Mouse (Mus musculus): ENCODE results near the gene Atg16l1. TPM values are rescaled to one million over a fixed set of nuclear protein-coding genes. Genes with fewer than 3 reads are reported as not detected.
A peak's percentile ranks its signal among the peaks of the same experiment; 100 is the strongest.
"Not testable (repeated sequence)": the region's sequence is repeated elsewhere in the genome, so short reads cannot be mapped to it uniquely, and the experiment has no call there.

Gene Atg16l1
- total RNA-seq, 2 experiments from 2014 or later = 14.2 to 14.9 TPM

DNA sequence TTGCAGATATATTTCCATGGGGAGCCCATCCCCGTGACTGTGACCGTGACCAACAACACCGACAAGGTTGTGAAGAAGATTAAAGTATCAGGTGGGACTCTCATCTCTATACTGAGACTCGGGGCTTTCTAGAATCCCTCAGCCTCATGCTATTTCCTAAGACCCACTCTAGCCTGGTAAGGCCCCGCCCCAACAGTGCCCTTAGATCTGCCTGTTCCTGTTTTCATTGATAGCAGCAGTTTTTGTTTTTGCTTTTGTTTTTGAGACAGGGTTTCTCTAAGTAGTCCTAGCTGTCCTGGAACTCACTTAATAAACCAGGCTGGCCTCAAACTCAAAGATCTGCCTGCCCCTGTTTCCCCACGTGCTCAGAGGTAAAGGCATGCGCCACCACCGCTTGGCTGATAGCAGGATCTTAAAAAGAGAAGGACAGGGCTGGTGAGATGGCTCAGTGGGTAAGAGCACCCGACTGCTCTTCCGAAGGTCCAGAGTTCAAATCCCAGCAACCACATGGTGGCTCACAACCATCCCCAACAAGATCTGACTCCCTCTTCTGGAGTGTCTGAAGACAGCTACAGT is 68.8 kb downstream of the Atg16l1 start:
- no peak for DNase-seq
- intact Hi-C loops (cut with DNase I; ENCODE audit: low total_unique reads) = no loop called here

DNA sequence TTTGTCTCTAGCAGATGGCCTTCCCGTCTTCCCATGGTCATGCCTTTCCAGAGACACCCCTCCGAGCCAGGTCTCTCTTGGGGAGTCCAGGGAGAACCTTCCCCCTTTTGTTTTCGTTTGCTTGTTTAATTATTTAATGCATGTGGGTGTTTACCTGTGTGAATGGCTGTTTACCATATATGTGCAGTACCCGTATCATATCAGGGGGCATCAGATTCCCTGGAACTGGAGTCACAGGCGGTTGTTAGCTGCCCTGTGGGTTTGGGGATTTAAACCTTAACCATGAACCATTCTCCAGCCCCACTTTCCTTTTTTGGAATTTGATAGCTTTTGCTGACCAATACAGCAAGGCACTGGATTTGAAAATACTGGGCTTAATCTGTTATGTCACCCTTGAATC is 69.6 kb downstream of the Atg16l1 start:
- intact Hi-C loops (cut with DNase I; ENCODE audit: low total_unique reads) = no loop called here
- DNase-seq = no peak

DNA sequence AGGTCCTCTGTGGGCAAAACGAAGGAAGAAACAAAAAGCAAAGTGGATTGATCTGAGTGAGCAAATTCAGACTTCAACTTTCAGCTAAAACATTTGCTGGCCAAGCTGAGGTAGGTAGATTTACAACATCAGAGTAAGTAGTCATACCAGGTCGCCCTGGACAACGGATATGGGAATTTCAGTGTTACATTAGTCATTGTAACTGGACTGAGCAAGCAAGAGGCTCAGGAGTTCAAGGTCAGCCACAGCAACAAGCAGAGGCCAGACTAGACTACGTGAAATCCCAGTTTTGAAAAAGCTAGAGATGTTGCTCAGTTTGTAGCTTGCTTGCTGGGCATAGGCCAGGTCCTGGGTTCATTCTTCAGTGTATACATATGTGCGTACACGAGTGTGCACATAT is 70.3 kb downstream of the Atg16l1 start:
- intact Hi-C loops (cut with DNase I; ENCODE audit: low total_unique reads) = no loop called here
- DNase-seq = no peak

GRCm38 (mm10) chr1:87826474-87826873 is 70.8 kb downstream of the Atg16l1 start:
- DNase-seq = no peak

DNA sequence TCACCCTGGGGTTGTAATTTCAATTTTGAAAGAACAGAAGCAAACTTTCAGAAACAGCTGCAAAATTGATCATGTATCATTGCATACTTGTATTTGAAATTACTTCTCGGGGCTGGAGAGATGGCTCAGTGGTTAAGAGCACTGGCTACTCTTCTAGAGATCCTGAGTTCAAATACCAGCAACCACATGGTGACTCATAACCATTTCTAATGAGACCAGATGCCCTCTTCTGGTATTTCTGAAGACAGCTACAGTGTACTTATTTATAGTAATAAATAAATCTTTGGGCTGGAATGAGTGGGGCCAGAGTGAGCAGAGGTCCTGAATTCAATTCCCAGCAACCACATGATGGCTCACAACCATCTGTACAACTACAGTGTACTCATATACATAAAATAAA is 71.8 kb downstream of the Atg16l1 start:
- DNase-seq; intact Hi-C loops (cut with DNase I; ENCODE audit: low total_unique reads): not testable (repeated sequence)

More at GRCm38 (mm10) chr1:87826474-87826873, 70.8 kb downstream of the Atg16l1 start:
- intact Hi-C loops (cut with DNase I; ENCODE audit: low total_unique reads) = no loop called here

GRCm38 (mm10) chr1:87828185-87828584 is 72.5 kb downstream of the Atg16l1 start:
- no peak for DNase-seq
- intact Hi-C loops (cut with DNase I; ENCODE audit: low total_unique reads) = no loop called here

DNA sequence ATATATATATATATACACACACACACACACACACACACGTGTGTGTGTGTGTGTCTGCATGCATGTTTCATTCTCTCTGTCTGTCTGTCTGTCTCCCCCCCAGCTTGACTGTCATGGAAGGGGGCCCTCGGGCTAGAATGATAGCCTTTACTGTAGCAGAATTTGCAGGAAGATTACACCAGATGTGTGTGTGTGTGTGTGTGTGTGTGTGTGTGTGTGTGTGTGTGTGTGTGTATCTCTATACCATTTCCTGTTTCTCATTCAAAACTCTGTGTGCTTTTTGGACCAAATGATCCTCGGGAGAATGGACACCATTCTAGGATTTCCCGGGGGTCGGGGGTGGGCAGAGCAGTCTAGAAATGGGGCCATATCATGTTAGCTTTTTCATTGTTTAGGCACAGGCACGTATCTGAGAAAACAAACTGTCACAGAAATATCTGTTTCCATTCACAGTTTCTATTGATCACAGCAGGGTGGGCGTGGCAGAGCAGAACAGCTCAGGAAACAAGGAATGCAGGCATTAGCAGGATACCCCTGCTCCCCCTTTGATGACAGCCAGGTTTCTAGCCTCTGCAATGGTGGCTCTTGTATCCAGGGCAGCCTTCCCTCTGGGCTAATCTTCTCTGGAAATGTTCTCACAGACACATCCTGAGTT is 73.4 kb downstream of the Atg16l1 start:
- DNase-seq = no peak
- intact Hi-C loops (cut with DNase I; ENCODE audit: low total_unique reads) = no loop called here

DNA sequence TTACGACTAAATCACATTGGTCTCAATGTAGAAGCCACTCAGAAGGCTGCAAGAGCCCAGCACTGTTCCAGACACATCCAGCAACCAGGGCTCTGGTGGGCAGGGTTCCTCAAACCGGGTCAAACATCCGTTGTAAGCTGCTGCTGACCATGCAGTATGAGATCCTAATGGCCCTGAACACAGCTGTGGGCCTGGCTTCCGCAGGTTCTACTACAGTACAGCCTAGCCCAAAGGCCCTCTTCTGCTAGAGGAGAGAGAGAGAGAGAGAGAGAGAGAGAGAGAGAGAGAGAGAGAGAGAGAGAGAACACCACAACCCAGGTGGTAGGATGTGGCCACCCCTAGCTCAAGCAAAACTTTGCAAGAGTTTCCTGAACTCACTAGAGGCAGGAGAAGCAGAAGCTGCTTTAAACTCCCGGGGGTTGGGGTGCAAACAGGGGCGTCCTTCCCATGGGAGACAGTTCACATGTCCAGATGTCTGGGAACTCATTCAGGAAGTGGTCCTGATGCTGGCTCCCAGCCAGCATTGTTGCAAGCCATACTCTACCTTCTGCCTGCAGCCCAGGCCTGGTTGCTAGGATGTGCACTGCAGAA is 74.0 kb downstream of the Atg16l1 start:
- DNase-seq = peak; percentile 24
- intact Hi-C loops (cut with DNase I; ENCODE audit: low total_unique reads) = no loop called here

DNA sequence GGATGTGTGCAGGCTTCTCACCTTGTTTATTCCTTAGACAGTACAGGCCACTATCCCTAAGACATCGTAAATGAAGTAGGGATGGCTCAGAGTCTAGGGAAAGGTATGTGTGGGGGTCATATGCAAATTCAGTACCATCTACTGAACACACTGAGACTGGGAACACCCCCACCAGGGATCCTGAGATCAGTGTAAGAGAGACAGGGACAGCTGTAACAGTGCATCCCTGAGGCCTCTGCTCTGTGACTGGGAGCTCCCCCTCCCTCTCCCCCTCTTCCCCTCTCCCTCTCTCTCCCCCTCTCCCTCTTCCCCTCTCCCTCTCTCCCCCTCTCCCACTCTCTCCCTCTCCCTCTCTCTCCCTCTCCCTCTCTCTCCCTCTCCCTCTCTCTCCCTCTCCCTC is 80.8 kb downstream of the Atg16l1 start:
- DNase-seq = no peak
- intact Hi-C loops (cut with DNase I; ENCODE audit: low total_unique reads) = no loop called here

DNA sequence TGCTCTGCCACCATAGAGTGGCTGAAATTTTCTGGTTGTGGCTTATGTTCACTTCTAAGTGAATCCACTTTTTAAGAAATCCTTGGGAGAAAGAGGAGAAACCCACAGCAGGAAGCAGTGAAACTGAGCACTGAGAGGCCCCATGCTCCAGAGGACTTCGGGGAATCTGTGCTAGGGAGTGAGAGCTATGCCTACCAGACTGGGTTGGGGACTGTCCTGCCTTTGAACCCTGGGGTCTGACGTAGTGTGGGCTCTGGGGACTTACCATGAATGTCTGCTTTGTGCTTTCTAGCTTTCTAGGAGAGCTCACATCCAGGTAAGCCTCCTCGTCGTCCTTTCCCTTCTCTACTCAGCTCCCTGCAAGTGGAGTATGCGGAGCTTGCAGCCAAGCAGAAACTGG is 81.3 kb downstream of the Atg16l1 start:
- intact Hi-C loops (cut with DNase I; ENCODE audit: low total_unique reads) = no loop called here

GRCm38 (mm10) chr1:87840411-87841208 is 84.9 kb downstream of the Atg16l1 start:
- no peak for DNase-seq
- intact Hi-C loops (cut with DNase I; ENCODE audit: low total_unique reads) = no loop called here

More for the DNA sequence above, 81.3 kb downstream of the Atg16l1 start:
- no peak for DNase-seq

Other genes starting within 250 kb of the Atg16l1 start
- 10 to 100 TPM; 14.8 to 21.9 TPM for gene Neu2, start 246.0 kb upstream of the Atg16l1 start, total RNA-seq (2021)
- under 1 TPM; 0.53 to 0.58 TPM for gene Ngef, start 182.0 kb upstream of the Atg16l1 start, total RNA-seq (2021)
- 1 to 10 TPM; 3.9 to 7.3 TPM for gene Inpp5d, start 135.6 kb upstream of the Atg16l1 start, total RNA-seq (2021)
- gene Sag, start 47.8 kb downstream of the Atg16l1 start, total RNA-seq (2021) = under 1 TPM; 0.13 to 0.14 TPM
- 10 to 100 TPM; 37.7 to 39.9 TPM for gene Dgkd, start 97.4 kb downstream of the Atg16l1 start, total RNA-seq (2021)

Measured in gastrocnemius, postnatal 14 days (tissue).